Comparison of ENCODE assay signal across 8 mouse cellular contexts in genomic region chr2:109677221-109678089, GRCm38 (mm10). TPM values are rescaled to one million over a fixed set of nuclear protein-coding genes. Genes with fewer than 3 reads are reported as not detected.
DNase-seq lines count a peak whose midpoint lies in the region; ATAC-seq and TF ChIP-seq lines count a peak whose summit lies in the region.

No protein-coding gene starts in this region.

- H3K4me2 ChIP-seq in hindbrain, postnatal 0 days (ENCODE audit: low read depth, low read length): peak overlapping the region; percentile 96
- H3K4me2 ChIP-seq in stomach, embryonic 15.5 days: peak overlapping the region; percentile 86

- no peaks in the 10 kb centered on the region for H3K9me3 ChIP-seq in ES-Bruce4 (replicated peaks; ENCODE audit: control insufficient read depth, insufficient read depth, low read length, poor library complexity, severe bottlenecking)
- H3K9me3 ChIP-seq in hindbrain, postnatal 0 days (ENCODE audit: low read length): no peaks in the 10 kb centered on the region
- H3K9me3 ChIP-seq in stomach, embryonic 15.5 days: no peaks in the 10 kb centered on the region

- peak; percentile 71; the same call in 1 of the 2 replicates for TF ChIP-seq EP300 in ES-Bruce4 (IDR thresholded peaks at IDR 0.05; ENCODE audit: insufficient read depth, low read depth, low read length)

- peak; percentile 88 for DNase-seq in heart, adult 11 months
- no peak for DNase-seq in heart, adult 9 months (ENCODE audit: low spot score in 2 of 2)
- DNase-seq in embryo, embryonic 9.5 days (ENCODE audit: extremely low spot score): peak; percentile 65
- DNase-seq in hindbrain, postnatal 0 days (ENCODE audit: low spot score): peak; percentile 59
- DNase-seq in mesoderm, embryonic 11.5 days (ENCODE audit: low read depth, low spot score): peak; percentile 58
- no peak for DNase-seq in thymus, postnatal 36 days

- H3K4me3 ChIP-seq in ES-Bruce4 (ENCODE audit: low read depth, low read length): peak overlapping the region; percentile 60
- H3K4me3 ChIP-seq in hindbrain, postnatal 0 days (ENCODE audit: low read length): peak overlapping the region; percentile 67
- H3K4me3 ChIP-seq in stomach, embryonic 15.5 days (replicated peaks): peak overlapping the region; percentile 42

- peak; percentile 58 for TF ChIP-seq POLR2A in ES-Bruce4 (IDR thresholded peaks at IDR 0.05; ENCODE audit: insufficient read depth, low read length)

- no peaks in the 10 kb centered on the region for H3K36me3 ChIP-seq in ES-Bruce4 (ENCODE audit: control insufficient read depth, insufficient read depth, low read length, poor library complexity, severe bottlenecking)
- H3K36me3 ChIP-seq in hindbrain, postnatal 0 days (ENCODE audit: insufficient read depth, low read length): no peaks in the 10 kb centered on the region
- H3K36me3 ChIP-seq in stomach, embryonic 15.5 days: no peaks in the 10 kb centered on the region

- peak overlapping the region; percentile 95 for H3K27ac ChIP-seq in ES-Bruce4 (ENCODE audit: insufficient read depth, low read length)
- H3K27ac ChIP-seq in hindbrain, postnatal 0 days: peak overlapping the region; percentile 91
- no peak overlapping the region for H3K27ac ChIP-seq in stomach, embryonic 15.5 days

- TF ChIP-seq CTCF in ES-Bruce4 (IDR thresholded peaks at IDR 0.05; ENCODE audit: low read depth, low read length): no peak
- TF ChIP-seq CTCF in hindbrain, postnatal 0 days (IDR thresholded peaks at IDR 0.05; ENCODE audit: low read depth): no peak

- WGBS in hindbrain, postnatal 0 days: under 1% methylated on average over 50 of the region's 50 CpGs
- WGBS in stomach, embryonic 15.5 days: under 1% methylated on average over 50 of the region's 50 CpGs

- no peaks in the 10 kb centered on the region for H3K4me1 ChIP-seq in ES-Bruce4 (ENCODE audit: control insufficient read depth, insufficient read depth, low read length)
- peaks cover 8% of the 10 kb centered on the region; the same call in 1 of the 2 replicates for H3K4me1 ChIP-seq in hindbrain, postnatal 0 days (ENCODE audit: insufficient read depth, low read length)
- H3K4me1 ChIP-seq in stomach, embryonic 15.5 days: peaks cover 27% of the 10 kb centered on the region

- ATAC-seq in hindbrain, postnatal 0 days: peak; percentile 70
- peak; percentile 16; the same call in 1 of the 2 replicates for ATAC-seq in stomach, embryonic 15.5 days (ENCODE audit: insufficient read depth, low FRiP score, low read depth)

- peak overlapping the region; percentile 86 for H3K9ac ChIP-seq in ES-Bruce4 (ENCODE audit: low read depth, poor library complexity, severe bottlenecking)
- peak overlapping the region; percentile 84 for H3K9ac ChIP-seq in hindbrain, postnatal 0 days (replicated peaks; ENCODE audit: low read length)
- no peak overlapping the region for H3K9ac ChIP-seq in stomach, embryonic 15.5 days

- H3K27me3 ChIP-seq in ES-Bruce4 (ENCODE audit: control insufficient read depth, insufficient read depth, low read length, poor library complexity, severe bottlenecking): peaks cover 10% of the 10 kb centered on the region
- peaks cover 30% of the 10 kb centered on the region for H3K27me3 ChIP-seq in hindbrain, postnatal 0 days (ENCODE audit: insufficient read depth, low read length)
- peaks cover 53% of the 10 kb centered on the region for H3K27me3 ChIP-seq in stomach, embryonic 15.5 days (replicated peaks)

RNA-seq across cellular contexts. Expression of gene Bdnf, which starts 3.0 kb away (rescaled TPM):
- 1.2 and 1.5 TPM in 2 replicates for polyA plus RNA-seq in ES-Bruce4 (2011; ENCODE audit: insufficient read depth, insufficient read length, low read depth, missing spikeins)
- total RNA-seq in hindbrain, postnatal 0 days (2014; rRNA removed): 3.9 and 5.6 TPM in 2 replicates
- polyA plus RNA-seq in hindbrain, postnatal 0 days (2015; fragmentation: Nextera tagmentation; extraction: Ambion mirVana): 6.8 and 7.6 TPM in 2 replicates
- 2.3 and 2.4 TPM in 2 replicates for polyA plus RNA-seq in stomach, embryonic 15.5 days (2015; fragmentation: Nextera tagmentation; extraction: Ambion mirVana)

Comparison
In these comparisons a context has a peak if more than half of its experiments do, and no peak if none do; other contexts are left out.
1. DNase-seq: peak in heart, adult 11 months (single experiment), embryo, embryonic 9.5 days (single experiment), hindbrain, postnatal 0 days (single experiment) and mesoderm, embryonic 11.5 days (single experiment); none in heart, adult 9 months (0 of 2) and thymus, postnatal 36 days (0 of 2).
2. Peak in every context shown above with its lines, with median percentiles within 50 percentile points of each other: H3K4me3 ChIP-seq.